In the genomic region with DNA sequence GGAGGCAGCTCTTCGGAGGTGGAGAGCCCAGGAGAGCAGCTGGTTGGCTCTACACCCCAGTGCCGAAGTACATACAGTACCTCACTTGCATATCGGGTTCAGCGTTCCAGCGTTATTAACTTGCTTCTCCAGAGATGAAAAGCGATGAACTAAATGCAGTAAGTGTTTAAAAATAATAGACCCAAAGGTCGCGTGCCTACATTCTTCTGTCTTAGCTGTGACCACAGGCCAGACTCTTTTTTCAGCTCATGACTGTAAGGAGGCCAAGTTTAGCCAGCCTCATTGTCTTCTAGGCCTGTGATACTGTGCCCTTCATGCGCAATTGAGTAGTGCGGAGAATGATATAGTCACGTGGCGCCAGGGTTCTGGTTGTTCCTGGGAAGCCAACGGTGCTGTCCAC, we compare ENCODE assay signal across 10 mouse cellular contexts.
DNase-seq lines count a peak whose midpoint lies in the region; ATAC-seq and TF ChIP-seq lines count a peak whose summit lies in the region.
"Had no signal": no experiment of that assay in that cellular context is flagged by ENCODE, and none has a peak within 500 bp of the region (broad histone marks: within the 10 kb centered on the region; RNA-seq: fewer than 3 reads in every experiment).

No protein-coding gene starts in this region.

- no peaks in the 10 kb centered on the region for H3K36me3 ChIP-seq in heart, embryonic 16.5 days (ENCODE audit: control insufficient read depth, insufficient read depth)
- H3K36me3 ChIP-seq in forebrain, postnatal 0 days (ENCODE audit: insufficient read depth): no peaks in the 10 kb centered on the region
- H3K36me3 ChIP-seq: lung, embryonic 15.5 days had no signal

- 0 out of 2 replicates have a peak, but pooled peaks have one; percentile 19 for ATAC-seq in heart, embryonic 16.5 days (replicated peaks; ENCODE audit: extremely low read depth, insufficient read depth, low FRiP score)
- ATAC-seq in forebrain, postnatal 0 days: no peak
- ATAC-seq: activated CD4-positive, CD25-positive, alpha-beta regulatory T cell, adult 4 months had no signal

- peaks cover 79% of the 10 kb centered on the region for H3K4me1 ChIP-seq in heart, embryonic 16.5 days (ENCODE audit: control insufficient read depth, insufficient read depth, low read length)
- peaks cover 34% of the 10 kb centered on the region for H3K4me1 ChIP-seq in forebrain, postnatal 0 days (ENCODE audit: insufficient read depth)

- H3K4me2 ChIP-seq in heart, embryonic 16.5 days (ENCODE audit: low read depth, low read length): peak overlapping the region; percentile 23; the same call in 1 of the 2 replicates
- H3K4me2 ChIP-seq in forebrain, postnatal 0 days (ENCODE audit: low read depth): no peak overlapping the region
- H3K4me2 ChIP-seq: lung, embryonic 15.5 days had no signal

- H3K9ac ChIP-seq in heart, embryonic 16.5 days (ENCODE audit: low read length): no peak overlapping the region; the same call in 1 of the 2 replicates
- H3K9ac ChIP-seq in forebrain, postnatal 0 days: no peak overlapping the region
- H3K9ac ChIP-seq: lung, embryonic 15.5 days had no signal

- no peak overlapping the region for H3K4me3 ChIP-seq in heart, embryonic 16.5 days (ENCODE audit: low read length)
- H3K4me3 ChIP-seq in forebrain, postnatal 0 days (ENCODE audit: low read depth, low read length): no peak overlapping the region
- H3K4me3 ChIP-seq: lung, embryonic 15.5 days had no signal

- intact Hi-C loops in heart, postnatal 25 days (cut with DNase I): no loop called here

- no peaks in the 10 kb centered on the region for H3K27me3 ChIP-seq in heart, embryonic 16.5 days (ENCODE audit: control insufficient read depth, insufficient read depth, low read length)
- no peaks in the 10 kb centered on the region for H3K27me3 ChIP-seq in forebrain, postnatal 0 days (ENCODE audit: insufficient read depth, low read length)
- H3K27me3 ChIP-seq: lung, embryonic 15.5 days had no signal

- TF ChIP-seq CTCF in forebrain, postnatal 0 days (IDR thresholded peaks at IDR 0.05; ENCODE audit: low read depth): no peak

- H3K27ac ChIP-seq in heart, embryonic 16.5 days (ENCODE audit: low read length): peak overlapping the region; percentile 76
- no peak overlapping the region for H3K27ac ChIP-seq in forebrain, postnatal 0 days (ENCODE audit: low read depth, low read length)
- H3K27ac ChIP-seq: lung, embryonic 15.5 days had no signal

- 51% methylated on average over 13 of the region's 13 CpGs for WGBS in heart, embryonic 16.5 days
- WGBS in forebrain, postnatal 0 days: 71% methylated on average over 13 of the region's 13 CpGs

- DNase-seq in heart, adult 11 months: peak; percentile 95
- DNase-seq in heart, postnatal 25 days (ENCODE audit: low spot score): no peak
- DNase-seq in retina, postnatal 1 day: peak; percentile 50
- no peak for DNase-seq in retina, embryonic 14.5 days (ENCODE audit: low spot score)
- DNase-seq in skeletal muscle tissue, adult 2 months (ENCODE audit: low read depth, low spot score): peak; percentile 74
- no peak for DNase-seq in cerebellum, postnatal 4 days (ENCODE audit: low spot score in 2 of 2)
- DNase-seq in forebrain, postnatal 0 days: no peak

- H3K9me3 ChIP-seq in heart, embryonic 16.5 days (replicated peaks; ENCODE audit: control insufficient read depth, low read length): no peaks in the 10 kb centered on the region
- no peaks in the 10 kb centered on the region for H3K9me3 ChIP-seq in forebrain, postnatal 0 days (ENCODE audit: low read length)
- H3K9me3 ChIP-seq: lung, embryonic 15.5 days had no signal

Comparison
In these comparisons a context has a peak if more than half of its experiments do, and no peak if none do; other contexts are left out.
1. DNase-seq: peak in heart, adult 11 months (single experiment), retina, postnatal 1 day (single experiment) and skeletal muscle tissue, adult 2 months (single experiment); none in heart, postnatal 25 days (single experiment), retina, embryonic 14.5 days (single experiment), cerebellum, postnatal 4 days (0 of 2) and forebrain, postnatal 0 days (single experiment).